Mouse (Mus musculus) layer of hippocampus, adult 9-11 months (tissue): ENCODE measurements around the gene Gm10377.
"Not testable (repeated sequence)": the region's sequence is repeated elsewhere in the genome, so short reads cannot be mapped to it uniquely, and the experiment has no call there.

Source experiments
- DNase-seq: peaks from one replicate; pipeline ENCODE4 v3.0.0; 2022

Gm10377 gene

DNA sequence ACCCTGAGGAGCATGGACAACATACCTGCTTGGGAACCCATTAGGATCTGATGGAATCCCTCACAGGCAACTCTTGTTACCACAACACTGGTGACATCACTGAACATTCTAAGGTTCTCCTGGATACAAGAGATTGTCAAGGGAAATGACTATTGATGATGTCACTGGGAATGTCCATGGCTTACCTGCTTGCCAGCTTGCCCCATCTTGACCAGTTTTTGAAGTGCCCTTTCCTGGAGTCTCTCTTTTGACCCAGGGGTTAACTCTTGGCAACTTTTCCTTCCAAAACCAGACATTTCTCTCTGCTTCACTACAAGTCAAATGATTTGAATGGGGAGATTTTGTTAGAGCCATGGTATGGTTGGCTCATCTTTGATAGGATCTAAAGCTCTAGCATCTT lies at the start of gene Gm10377:
Gm10377 (minus strand) TSS at position 101 of the 400 bp plus-strand sequence.
- not testable (repeated sequence) for DNase-seq

DNA sequence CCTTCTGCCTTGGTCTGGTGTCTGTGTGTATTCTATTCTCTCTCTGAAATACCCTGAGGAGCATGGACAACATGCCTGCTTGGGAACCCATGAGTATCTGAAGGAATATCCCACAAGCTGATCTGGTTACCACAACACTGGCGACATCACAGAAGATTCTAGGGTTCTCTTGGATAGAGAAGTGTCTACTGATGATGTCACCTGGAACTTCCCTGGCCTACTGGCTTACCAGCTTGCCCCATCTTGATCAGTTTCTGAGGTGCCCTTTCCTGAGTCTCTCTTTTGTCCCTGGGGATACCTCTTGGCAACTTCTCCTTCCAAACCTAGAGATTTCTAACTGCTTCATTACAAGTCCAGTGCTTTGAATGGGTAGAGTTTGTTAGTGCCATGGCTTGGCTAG lies 29.1 kb downstream of the Gm10377 start, which contains the start of gene Gm3015:
Gm3015 (minus strand) TSS at position 101 of the 400 bp plus-strand sequence.
- not testable (repeated sequence) for DNase-seq
